Mouse (Mus musculus) left cerebral cortex, adult 8-10 months (tissue): ENCODE measurements around the gene Mfap5. TPM values are rescaled to one million over a fixed set of nuclear protein-coding genes. Genes with fewer than 3 reads are reported as not detected.
"Not testable (repeated sequence)": the region's sequence is repeated elsewhere in the genome, so short reads cannot be mapped to it uniquely, and the experiment has no call there.

Experiments
- DNase-seq, 2 experiments: peaks; one replicate each; pipeline ENCODE4 v3.0.0; 2022; ENCODE audit warnings: low spot score in 2 of 2
- total RNA-seq, 4 experiments: library from RNA; stranded (reverse); gene quantifications; 2 replicates each; pipeline ENCODE4 v1.2.4; 2022

The Mfap5 gene
- 1 to 10 TPM in 1 of 4 experiments, not detected in 3; 1.3 TPM for total RNA-seq

DNA sequence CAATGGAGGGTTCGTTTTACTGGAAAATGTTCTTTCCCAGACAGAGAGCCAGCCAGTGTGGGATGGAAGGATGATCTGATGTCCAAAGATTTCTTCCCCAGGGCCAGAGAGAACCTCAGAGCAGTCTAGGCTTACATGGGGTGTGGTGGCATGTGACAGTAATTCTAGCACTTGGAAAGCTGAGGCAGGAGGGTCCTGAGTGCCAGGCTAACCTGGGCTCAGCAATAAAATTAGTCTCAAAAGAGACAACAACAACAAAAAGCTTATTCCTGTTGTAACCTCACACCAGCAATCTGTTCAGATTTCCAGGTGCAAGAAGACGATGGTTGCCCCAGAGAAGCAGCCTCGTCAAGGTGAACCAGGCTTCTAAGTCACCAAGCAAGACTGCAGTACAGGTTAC, at the start of gene Mfap5:
Gene Mfap5 (plus strand): TSS at position 301 of the 400 bp plus-strand sequence.
- no peak for DNase-seq

DNA sequence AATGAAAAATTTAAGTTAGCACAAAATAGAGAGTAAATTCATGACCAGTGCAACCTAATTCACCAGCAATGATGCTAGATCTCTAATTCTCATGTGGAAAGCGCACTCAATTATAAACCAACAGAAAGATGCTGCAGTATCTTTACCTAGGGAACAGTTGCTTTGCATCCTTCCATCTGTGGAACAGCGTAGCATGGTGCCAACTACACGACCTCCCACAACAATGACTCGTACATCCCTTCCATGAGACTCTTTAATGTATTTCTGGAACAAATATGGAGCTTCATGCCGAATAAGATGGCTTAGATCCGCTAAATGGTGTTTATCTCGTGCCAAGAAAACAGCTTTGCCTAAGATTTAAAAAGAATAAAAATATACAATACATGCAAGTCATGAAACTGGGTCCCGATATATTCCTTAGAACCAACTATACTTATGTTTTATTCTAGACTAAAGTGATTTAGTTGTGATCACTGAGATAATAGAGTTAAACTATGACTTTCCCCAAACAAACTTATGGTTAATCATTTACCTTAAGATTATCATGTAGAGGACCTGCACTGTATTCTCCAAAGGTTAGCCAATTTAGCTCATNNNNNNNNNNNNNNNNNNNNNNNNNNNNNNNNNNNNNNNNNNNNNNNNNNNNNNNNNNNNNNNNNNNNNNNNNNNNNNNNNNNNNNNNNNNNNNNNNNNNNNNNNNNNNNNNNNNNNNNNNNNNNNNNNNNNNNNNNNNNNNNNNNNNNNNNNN, 46.5 kb upstream of the Mfap5 start:
- peak in 1 of 2 experiments; percentile 26 for DNase-seq

DNA sequence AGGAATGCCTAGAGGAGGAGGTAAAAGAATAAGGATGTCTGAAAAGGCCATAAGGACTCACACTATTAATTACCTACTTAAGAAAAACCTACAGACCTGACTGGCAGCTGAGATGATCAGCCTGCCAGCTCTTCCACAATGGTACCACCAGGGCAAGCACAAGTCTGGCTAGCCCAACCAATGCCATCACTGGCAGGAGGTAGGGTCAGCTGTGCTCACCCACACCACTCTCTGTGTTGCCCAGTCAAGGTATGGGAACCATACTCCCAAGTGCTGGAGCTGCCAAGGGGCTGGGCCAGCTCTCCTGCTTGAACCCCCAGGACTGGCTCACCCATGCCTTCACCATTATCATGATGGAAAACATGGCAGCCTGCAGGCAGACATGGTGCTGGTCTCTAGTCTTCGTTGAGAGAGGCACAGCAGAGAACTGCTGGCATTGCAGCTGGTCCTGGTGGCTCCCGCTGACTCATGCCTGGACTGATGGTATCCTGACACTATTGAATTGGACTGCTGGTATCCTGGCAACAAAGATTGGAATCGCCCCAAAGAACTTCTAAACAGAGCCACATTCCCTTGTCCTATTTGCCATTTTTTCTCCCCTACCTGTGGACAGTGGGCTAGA, 39.4 kb upstream of the Mfap5 start:
- DNase-seq = no peak

- no peak for DNase-seq
These were observed 36.5 kb upstream of the Mfap5 start for GRCm38 (mm10) chr6:122469030-122469640.

GRCm38 (mm10) chr6:122470240-122470639, 35.4 kb upstream of the Mfap5 start:
- no peak for DNase-seq

DNA sequence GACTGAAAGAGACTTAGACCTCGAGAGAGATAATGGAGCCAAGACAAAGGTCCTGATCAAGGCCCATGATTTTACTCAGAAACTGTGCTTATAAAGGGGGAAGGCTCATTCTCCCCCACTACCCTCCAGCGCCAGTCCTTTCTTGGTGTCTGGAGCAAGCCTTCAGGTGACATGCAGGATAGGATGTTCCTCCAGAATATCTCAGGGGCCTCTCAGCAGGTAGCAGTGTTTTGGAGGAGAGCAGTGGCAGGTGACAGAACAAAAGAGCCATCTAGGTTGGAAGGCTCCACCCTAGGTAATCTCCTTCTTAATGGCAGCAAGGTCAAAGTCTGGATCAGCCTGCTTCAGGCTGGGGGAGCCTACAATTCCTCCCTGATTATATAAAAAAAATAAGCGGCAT, 34.2 kb upstream of the Mfap5 start:
- DNase-seq = not testable (repeated sequence)

DNA sequence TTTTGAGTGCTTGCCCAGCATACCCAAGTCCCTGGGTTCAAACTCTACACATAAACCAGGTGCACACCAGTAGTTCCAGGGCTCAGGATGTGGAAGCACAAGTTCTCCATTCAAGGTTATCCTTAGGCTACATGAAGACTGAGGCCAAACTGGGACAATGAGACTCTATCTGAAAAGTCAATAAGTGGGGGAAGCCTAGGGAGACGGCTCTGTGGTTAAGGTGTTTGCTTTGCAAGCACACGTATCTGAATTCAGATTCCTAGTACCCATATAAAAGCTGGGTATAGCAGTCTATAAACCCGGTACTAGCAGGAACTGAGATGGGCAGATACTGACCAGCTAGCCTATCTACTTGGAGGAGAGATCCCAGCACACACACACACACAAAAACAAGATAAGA, 27.6 kb upstream of the Mfap5 start:
- DNase-seq = no peak

GRCm38 (mm10) chr6:122485401-122486296, 20.0 kb upstream of the Mfap5 start:
- peak in 1 of 2 experiments; percentile 23 for DNase-seq

- peak in 1 of 2 experiments; percentile 46 for DNase-seq
These were observed 19.1 kb upstream of the Mfap5 start for GRCm38 (mm10) chr6:122486297-122487117.

DNA sequence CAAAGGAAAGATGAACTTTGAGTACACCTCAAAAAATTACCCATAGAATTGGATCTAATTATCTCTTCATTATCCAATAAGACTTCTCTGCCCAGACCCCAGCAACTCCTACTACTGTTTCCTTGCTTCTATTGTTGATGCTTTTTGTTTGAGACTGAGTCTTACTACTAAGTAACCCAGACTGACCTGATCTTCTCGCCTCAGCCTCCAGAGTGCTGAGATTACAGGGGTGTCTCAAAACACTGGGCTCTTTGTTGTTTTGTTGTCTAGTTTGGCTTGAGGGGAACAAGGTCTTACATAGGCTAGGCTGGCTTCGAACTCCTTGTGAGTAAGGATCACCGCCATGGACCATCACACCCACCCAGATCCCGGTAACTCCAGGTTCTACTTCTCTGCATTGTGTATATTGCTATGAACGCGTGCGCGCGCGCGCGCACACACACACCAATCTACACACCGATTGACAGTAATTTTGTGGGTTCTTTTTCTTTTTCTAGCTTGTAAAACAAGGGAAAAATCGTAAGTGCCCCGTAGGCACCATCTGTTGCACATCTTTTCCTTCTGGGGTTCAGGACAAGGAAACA, 14.6 kb upstream of the Mfap5 start:
- DNase-seq = no peak

DNA sequence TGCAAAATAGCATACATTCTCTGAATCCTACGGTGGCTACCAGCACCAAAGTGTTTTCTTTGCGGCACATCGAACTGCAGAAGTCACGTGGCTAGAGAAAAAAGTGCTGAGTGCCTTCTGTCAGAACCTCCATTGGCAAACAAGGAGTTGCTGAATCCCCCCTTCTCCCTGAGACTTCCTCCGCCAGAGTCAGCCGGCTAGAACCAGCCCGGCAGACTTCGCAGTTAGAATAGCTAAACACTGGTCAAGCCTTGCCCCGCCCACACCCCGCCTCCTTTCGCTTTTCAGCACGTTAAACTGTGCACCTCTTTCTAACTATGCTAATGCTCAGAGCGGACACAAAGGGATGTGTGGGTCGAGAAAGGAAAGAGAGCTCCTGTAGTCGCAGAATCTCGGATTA, 14.1 kb upstream of the Mfap5 start:
- peak; percentile 22 to 38 for DNase-seq

DNA sequence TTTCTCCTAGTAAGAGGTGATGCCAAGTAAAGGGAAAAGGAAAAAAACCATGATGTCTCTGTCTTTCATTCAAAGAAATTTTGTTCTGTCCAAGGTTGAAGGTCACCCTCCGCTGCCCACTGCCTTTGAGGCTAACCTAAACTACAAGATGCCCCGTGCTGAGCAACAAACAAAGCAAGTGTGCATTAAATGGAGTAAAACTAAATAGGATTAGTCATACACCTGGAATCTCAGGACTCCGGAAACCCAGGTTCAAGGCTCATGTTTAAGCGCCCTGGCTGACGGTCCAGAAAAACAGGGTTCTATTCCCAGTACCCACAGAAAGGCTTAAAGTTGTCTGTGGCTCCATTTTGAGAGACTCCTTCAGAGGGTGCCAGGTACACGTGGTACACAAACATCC, 13.2 kb upstream of the Mfap5 start:
- DNase-seq = no peak

DNA sequence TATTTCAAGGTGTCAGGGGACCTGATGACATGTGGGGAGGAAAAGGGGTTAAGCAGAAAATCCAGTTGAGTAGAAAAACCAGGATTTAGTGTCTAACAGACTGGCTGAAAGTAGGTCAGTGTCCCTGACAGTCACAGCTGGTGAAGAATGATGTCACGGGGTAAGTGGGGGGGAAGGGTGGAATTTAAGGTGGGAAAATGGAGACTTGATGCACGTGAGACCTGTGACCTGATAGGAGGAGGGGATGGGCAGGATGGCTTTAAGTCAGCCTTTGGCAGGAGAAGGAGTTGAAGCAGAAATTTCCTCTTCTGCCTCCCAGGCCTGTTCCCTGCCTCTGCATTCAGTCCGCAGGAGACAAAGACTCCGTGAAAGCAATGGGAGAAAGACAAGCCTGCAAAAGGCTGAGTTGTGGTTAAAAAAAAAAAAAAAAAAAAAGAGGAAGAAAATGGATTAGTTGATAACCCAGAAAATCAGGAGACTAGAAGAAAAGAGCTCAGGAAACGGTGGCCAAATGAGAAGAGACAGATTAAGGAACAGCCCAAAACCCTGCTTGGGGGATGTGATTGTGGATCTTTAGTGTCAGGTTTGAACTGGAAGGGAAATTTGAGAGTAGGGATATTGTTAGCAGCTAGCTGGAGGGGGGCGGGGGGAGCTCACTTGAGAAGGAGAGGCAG, 11.7 kb upstream of the Mfap5 start:
- DNase-seq = no peak

GRCm38 (mm10) chr6:122495082-122495881, 10.4 kb upstream of the Mfap5 start:
- no peak for DNase-seq

- DNase-seq = no peak
These were observed 9.1 kb upstream of the Mfap5 start for GRCm38 (mm10) chr6:122496501-122496900.

DNA sequence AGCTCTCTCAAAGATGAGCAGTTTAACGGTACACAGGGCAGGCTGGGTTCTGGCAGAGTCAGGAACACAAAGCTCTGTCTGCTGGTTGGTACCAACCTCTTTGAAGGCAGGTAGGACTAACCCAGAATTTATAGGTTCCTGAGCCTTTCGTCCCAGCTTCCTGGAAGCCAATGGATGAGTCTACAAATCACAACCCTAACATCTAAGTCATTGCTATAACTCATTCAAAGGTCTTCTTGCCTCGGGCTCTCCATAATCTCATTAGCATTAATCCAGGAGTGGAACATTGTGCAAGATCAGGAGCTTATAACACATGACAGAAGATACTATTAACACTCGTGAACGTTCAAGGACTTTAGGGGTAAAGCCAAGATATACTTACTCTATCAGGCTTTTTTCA, 7.0 kb upstream of the Mfap5 start, which contains the start of gene Rimklb:
Gene Rimklb (minus strand): TSS at position 101 of the 400 bp plus-strand sequence.
- DNase-seq = no peak

GRCm38 (mm10) chr6:122505041-122505440, 604 bp upstream of the Mfap5 start:
- DNase-seq = no peak

DNA sequence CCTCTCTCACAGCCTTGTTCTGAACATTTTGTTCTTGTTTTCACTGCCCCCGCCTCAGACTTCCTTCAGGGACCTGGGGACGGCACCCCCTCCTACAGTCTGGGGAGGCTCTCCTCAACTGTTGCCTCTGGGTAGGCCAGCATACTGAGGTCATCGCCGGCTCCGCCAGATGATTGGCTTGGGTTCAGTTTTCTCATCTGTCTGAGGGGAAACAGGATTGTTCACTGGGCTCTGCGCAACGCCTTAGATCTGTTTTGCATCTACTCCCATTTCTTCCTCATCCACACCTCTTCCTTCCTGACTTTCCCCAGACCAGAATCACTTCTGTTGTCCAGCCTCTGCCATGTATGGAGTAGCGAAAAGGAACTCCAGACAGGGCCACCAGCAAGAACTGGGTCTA, 2.8 kb downstream of the Mfap5 start:
- DNase-seq = no peak
